Mouse (Mus musculus) ES-Bruce4 (cell line): ENCODE measurements around the gene Tagln2.

ENCODE experiments used
- CTCF ChIP-seq: IDR thresholded peaks from one replicate; pipeline ENCODE4 v1.8.1; 2011; ENCODE audit warnings: low read depth, low read length
- EP300 ChIP-seq: IDR thresholded peaks from 2 replicates; pipeline ENCODE4 v1.6.1; 2011; ENCODE audit warnings: low read depth, low read length; ENCODE audit not compliant: insufficient read depth
- POLR2A ChIP-seq: IDR thresholded peaks from one replicate; pipeline ENCODE4 v1.8.1; 2011; ENCODE audit warnings: low read length; ENCODE audit not compliant: insufficient read depth

GRCm38 (mm10) chr1:172497428-172497827 lies 2.4 kb upstream of the Tagln2 start:
- TF ChIP-seq EP300: no peak
- TF ChIP-seq CTCF: no peak
- TF ChIP-seq POLR2A: no peak
